Mouse (Mus musculus): ENCODE data around the gene Efhc1. TPM values are rescaled to one million over a fixed set of nuclear protein-coding genes. Genes with fewer than 3 reads are reported as not detected.

Gene Efhc1
- polyA plus RNA-seq, 1 experiment from 2014 or later = 4.0 TPM

DNA sequence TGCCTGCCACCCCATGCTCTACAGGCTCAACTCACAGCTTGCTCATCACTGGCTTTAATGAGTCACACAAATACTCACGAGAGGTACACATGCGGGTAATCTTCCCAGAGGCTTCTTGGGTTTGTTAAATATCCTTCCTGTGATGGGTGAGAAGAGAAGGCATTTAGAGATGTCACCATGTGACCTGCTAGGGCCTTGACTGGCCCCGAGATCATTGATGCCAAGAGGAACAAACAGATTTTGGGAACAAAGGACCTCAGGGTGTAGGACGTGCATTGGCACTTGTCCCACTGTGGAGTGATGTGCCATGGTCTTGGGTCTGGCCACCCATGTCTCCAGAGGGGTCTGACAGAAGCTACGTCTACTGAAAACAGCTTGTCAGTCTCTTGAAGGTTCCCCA, 55.3 kb downstream of the Efhc1 start:
- no peak overlapping the region for H3K4me3 ChIP-seq (ENCODE audit: low read depth, low read length)
- H3K36me3 ChIP-seq (ENCODE audit: control insufficient read depth, insufficient read depth, low read length) = no peaks in the 10 kb centered on the region
- DNase-seq (ENCODE audit: low spot score) = no peak
- no peaks in the 10 kb centered on the region for H3K4me1 ChIP-seq (replicated peaks; ENCODE audit: control insufficient read depth, insufficient read depth, low read length)
- H3K9ac ChIP-seq (ENCODE audit: low read depth, low read length) = no peak overlapping the region
- no peak overlapping the region for H3K27ac ChIP-seq (ENCODE audit: low read depth, low read length)
- H3K4me2 ChIP-seq (replicated peaks; ENCODE audit: low read depth, low read length) = no peak overlapping the region
- no peaks in the 10 kb centered on the region for H3K9me3 ChIP-seq (ENCODE audit: control insufficient read depth, low read length)
- H3K27me3 ChIP-seq (ENCODE audit: control insufficient read depth, insufficient read depth, low read length) = no peaks in the 10 kb centered on the region
- WGBS = 90% methylated on average over 5 of the region's 5 CpGs
- no peak for ATAC-seq (ENCODE audit: low FRiP score)

DNA sequence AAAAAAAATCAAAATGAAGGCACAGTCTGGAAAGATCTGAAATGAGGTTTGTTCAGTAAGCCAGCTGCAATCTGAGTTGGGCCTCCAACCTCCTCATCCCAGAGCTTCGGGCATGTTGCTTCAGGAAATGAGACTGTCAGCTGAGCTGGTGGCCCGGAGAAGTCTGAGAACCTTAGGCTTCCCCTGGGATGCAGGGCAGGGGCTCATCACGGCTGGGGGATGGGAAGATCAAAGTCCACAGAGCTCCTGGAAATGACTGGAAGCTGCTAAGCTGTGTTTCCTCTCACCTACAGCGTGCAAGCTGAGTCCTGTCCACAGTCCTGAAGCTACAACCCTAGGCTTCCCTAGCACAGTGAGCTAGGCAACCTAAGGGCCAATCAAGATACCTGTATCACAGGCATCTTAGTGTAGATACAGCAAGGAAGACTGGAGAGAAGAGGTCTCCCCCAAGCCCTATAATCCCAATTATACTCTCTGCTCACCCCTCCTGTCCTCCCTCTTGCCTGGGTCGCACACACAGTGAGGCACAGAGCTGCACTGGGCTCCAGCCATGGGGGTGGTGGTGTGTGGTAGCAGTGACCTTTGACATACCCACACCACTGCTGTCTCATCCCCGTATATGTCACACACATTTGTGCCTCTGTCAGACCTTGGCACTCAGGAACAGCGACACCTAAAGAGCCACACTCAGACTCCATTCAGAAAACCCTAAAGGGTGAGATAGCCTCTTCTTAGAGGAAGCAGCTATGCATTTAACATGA, 56.7 kb downstream of the Efhc1 start:
- WGBS = 67% methylated on average over 7 of the region's 7 CpGs
- no peaks in the 10 kb centered on the region for H3K27me3 ChIP-seq (ENCODE audit: control insufficient read depth, insufficient read depth, low read length)
- no peaks in the 10 kb centered on the region for H3K4me1 ChIP-seq (replicated peaks; ENCODE audit: control insufficient read depth, insufficient read depth, low read length)
- DNase-seq (ENCODE audit: low spot score) = no peak
- H3K4me3 ChIP-seq (ENCODE audit: low read depth, low read length) = no peak overlapping the region
- ATAC-seq (ENCODE audit: low FRiP score) = no peak
- no peaks in the 10 kb centered on the region for H3K9me3 ChIP-seq (ENCODE audit: control insufficient read depth, low read length)
- H3K36me3 ChIP-seq (ENCODE audit: control insufficient read depth, insufficient read depth, low read length) = no peaks in the 10 kb centered on the region
- H3K9ac ChIP-seq (ENCODE audit: low read depth, low read length) = no peak overlapping the region
- no peak overlapping the region for H3K4me2 ChIP-seq (replicated peaks; ENCODE audit: low read depth, low read length)
- H3K27ac ChIP-seq (ENCODE audit: low read depth, low read length) = no peak overlapping the region

- Histone ChIP-seq H3K9ac (ENCODE audit: low read depth, low read length) (no peak overlapping the region), H3K9me3 (ENCODE audit: control insufficient read depth, low read length) (no peaks in the 10 kb centered on the region), H3K4me2 (replicated peaks; ENCODE audit: low read depth, low read length) (no peak overlapping the region), H3K27me3 (ENCODE audit: control insufficient read depth, insufficient read depth, low read length) (no peaks in the 10 kb centered on the region), H3K36me3 (ENCODE audit: control insufficient read depth, insufficient read depth, low read length) (no peaks in the 10 kb centered on the region), H3K27ac (ENCODE audit: low read depth, low read length) (no peak overlapping the region), H3K4me3 (ENCODE audit: low read depth, low read length) (no peak overlapping the region), H3K4me1 (replicated peaks; ENCODE audit: control insufficient read depth, insufficient read depth, low read length) (no peaks in the 10 kb centered on the region)
- no peak for DNase-seq (ENCODE audit: low spot score)
- no peak for ATAC-seq (ENCODE audit: low FRiP score)
- 79% methylated on average over 4 of the region's 4 CpGs for WGBS
Measured at GRCm38 (mm10) chr1:21008891-21009290, 57.5 kb downstream of the Efhc1 start.

- no peak overlapping the region for H3K4me3 ChIP-seq (ENCODE audit: low read depth, low read length)
- ATAC-seq (ENCODE audit: low FRiP score) (no peak), DNase-seq (ENCODE audit: low spot score) (no peak)
- WGBS = 80% methylated on average over 6 of the region's 6 CpGs
- H3K4me2 ChIP-seq (replicated peaks; ENCODE audit: low read depth, low read length) = no peak overlapping the region
- no peaks in the 10 kb centered on the region for H3K9me3 ChIP-seq (ENCODE audit: control insufficient read depth, low read length)
- no peaks in the 10 kb centered on the region for H3K4me1 ChIP-seq (replicated peaks; ENCODE audit: control insufficient read depth, insufficient read depth, low read length)
- no peak overlapping the region for H3K9ac ChIP-seq (ENCODE audit: low read depth, low read length)
- H3K27me3 ChIP-seq (ENCODE audit: control insufficient read depth, insufficient read depth, low read length) = no peaks in the 10 kb centered on the region
- H3K27ac ChIP-seq (ENCODE audit: low read depth, low read length) = no peak overlapping the region
- H3K36me3 ChIP-seq (ENCODE audit: control insufficient read depth, insufficient read depth, low read length) = no peaks in the 10 kb centered on the region
Measured at GRCm38 (mm10) chr1:21010282-21010800, 58.9 kb downstream of the Efhc1 start.

DNA sequence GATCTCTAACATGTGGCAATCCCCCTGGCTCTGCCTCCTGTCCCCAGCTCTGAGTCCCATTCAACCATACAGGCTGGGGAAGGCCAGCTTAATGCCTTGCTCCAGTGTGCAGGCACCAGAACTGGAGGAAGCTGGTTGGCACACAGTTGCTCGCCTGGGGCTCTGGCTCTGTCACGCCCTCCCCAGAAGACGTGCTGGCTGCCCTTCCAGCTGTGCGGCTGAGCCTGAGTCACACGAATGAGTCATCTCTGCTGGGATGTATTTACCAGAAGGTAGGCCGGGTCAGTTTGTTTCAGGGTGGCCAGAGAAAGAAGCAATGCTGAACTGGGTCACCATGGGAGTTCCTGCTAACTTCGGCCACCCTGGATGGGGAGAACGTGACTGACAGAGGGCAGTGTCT, 63.0 kb downstream of the Efhc1 start:
- H3K9me3 ChIP-seq (ENCODE audit: control insufficient read depth, low read length) = no peaks in the 10 kb centered on the region
- WGBS = 66% methylated on average over 8 of the region's 8 CpGs
- no peak overlapping the region for H3K4me2 ChIP-seq (replicated peaks; ENCODE audit: low read depth, low read length)
- H3K36me3 ChIP-seq (ENCODE audit: control insufficient read depth, insufficient read depth, low read length) = no peaks in the 10 kb centered on the region
- H3K4me1 ChIP-seq (replicated peaks; ENCODE audit: control insufficient read depth, insufficient read depth, low read length) = no peaks in the 10 kb centered on the region
- no peak for DNase-seq (ENCODE audit: low spot score)
- ATAC-seq (ENCODE audit: low FRiP score) = no peak
- H3K27me3 ChIP-seq (ENCODE audit: control insufficient read depth, insufficient read depth, low read length) = no peaks in the 10 kb centered on the region
- H3K27ac ChIP-seq (ENCODE audit: low read depth, low read length) = no peak overlapping the region
- no peak overlapping the region for H3K9ac ChIP-seq (ENCODE audit: low read depth, low read length)
- H3K4me3 ChIP-seq (ENCODE audit: low read depth, low read length) = no peak overlapping the region

GRCm38 (mm10) chr1:21023101-21023500, 71.7 kb downstream of the Efhc1 start:
- Histone ChIP-seq H3K27me3 (ENCODE audit: control insufficient read depth, insufficient read depth, low read length) (no peaks in the 10 kb centered on the region), H3K36me3 (ENCODE audit: control insufficient read depth, insufficient read depth, low read length) (no peaks in the 10 kb centered on the region), H3K4me1 (replicated peaks; ENCODE audit: control insufficient read depth, insufficient read depth, low read length) (no peaks in the 10 kb centered on the region), H3K4me2 (replicated peaks; ENCODE audit: low read depth, low read length) (no peak overlapping the region), H3K9me3 (ENCODE audit: control insufficient read depth, low read length) (no peaks in the 10 kb centered on the region), H3K9ac (ENCODE audit: low read depth, low read length) (no peak overlapping the region), H3K27ac (ENCODE audit: low read depth, low read length) (no peak overlapping the region), H3K4me3 (ENCODE audit: low read depth, low read length) (no peak overlapping the region)
- ATAC-seq (ENCODE audit: low FRiP score) (no peak), DNase-seq (ENCODE audit: low spot score) (no peak)
- WGBS = 71% methylated on average over 3 of the region's 3 CpGs

GRCm38 (mm10) chr1:21025203-21025602, 73.8 kb downstream of the Efhc1 start:
- 83% methylated on average over 5 of the region's 5 CpGs for WGBS
- no peaks in the 10 kb centered on the region for H3K9me3 ChIP-seq (ENCODE audit: control insufficient read depth, low read length)
- ATAC-seq (ENCODE audit: low FRiP score) (no peak), DNase-seq (ENCODE audit: low spot score) (no peak)
- H3K4me2 ChIP-seq (replicated peaks; ENCODE audit: low read depth, low read length) = no peak overlapping the region
- H3K4me3 ChIP-seq (ENCODE audit: low read depth, low read length) = no peak overlapping the region
- no peak overlapping the region for H3K27ac ChIP-seq (ENCODE audit: low read depth, low read length)
- H3K27me3 ChIP-seq (ENCODE audit: control insufficient read depth, insufficient read depth, low read length) = no peaks in the 10 kb centered on the region
- H3K36me3 ChIP-seq (ENCODE audit: control insufficient read depth, insufficient read depth, low read length) = no peaks in the 10 kb centered on the region
- no peak overlapping the region for H3K9ac ChIP-seq (ENCODE audit: low read depth, low read length)
- H3K4me1 ChIP-seq (replicated peaks; ENCODE audit: control insufficient read depth, insufficient read depth, low read length) = no peaks in the 10 kb centered on the region

- Histone ChIP-seq H3K27me3 (ENCODE audit: control insufficient read depth, insufficient read depth, low read length) (no peaks in the 10 kb centered on the region), H3K4me3 (ENCODE audit: low read depth, low read length) (no peak overlapping the region), H3K9me3 (ENCODE audit: control insufficient read depth, low read length) (no peaks in the 10 kb centered on the region), H3K27ac (ENCODE audit: low read depth, low read length) (no peak overlapping the region), H3K4me2 (replicated peaks; ENCODE audit: low read depth, low read length) (no peak overlapping the region), H3K36me3 (ENCODE audit: control insufficient read depth, insufficient read depth, low read length) (no peaks in the 10 kb centered on the region), H3K4me1 (replicated peaks; ENCODE audit: control insufficient read depth, insufficient read depth, low read length) (no peaks in the 10 kb centered on the region), H3K9ac (ENCODE audit: low read depth, low read length) (no peak overlapping the region)
- DNase-seq (ENCODE audit: low spot score) = no peak
- 91% methylated on average over 7 of the region's 7 CpGs for WGBS
- no peak for ATAC-seq (ENCODE audit: low FRiP score)
Measured at GRCm38 (mm10) chr1:21026534-21026933, 75.1 kb downstream of the Efhc1 start.

- Histone ChIP-seq H3K27ac (ENCODE audit: low read depth, low read length) (no peak overlapping the region), H3K4me1 (replicated peaks; ENCODE audit: control insufficient read depth, insufficient read depth, low read length) (no peaks in the 10 kb centered on the region), H3K27me3 (ENCODE audit: control insufficient read depth, insufficient read depth, low read length) (no peaks in the 10 kb centered on the region), H3K4me3 (ENCODE audit: low read depth, low read length) (no peak overlapping the region), H3K4me2 (replicated peaks; ENCODE audit: low read depth, low read length) (no peak overlapping the region), H3K36me3 (ENCODE audit: control insufficient read depth, insufficient read depth, low read length) (no peaks in the 10 kb centered on the region), H3K9me3 (ENCODE audit: control insufficient read depth, low read length) (no peaks in the 10 kb centered on the region), H3K9ac (ENCODE audit: low read depth, low read length) (no peak overlapping the region)
- WGBS = 94% methylated on average over 4 of the region's 4 CpGs
- DNase-seq (ENCODE audit: low spot score) (no peak), ATAC-seq (ENCODE audit: low FRiP score) (no peak)
Measured at GRCm38 (mm10) chr1:21029000-21029399, 77.6 kb downstream of the Efhc1 start.

Measured in hindbrain, embryonic 11.5 days (tissue).